16 mouse cellular contexts compared by ENCODE assay signal in the genomic region with DNA sequence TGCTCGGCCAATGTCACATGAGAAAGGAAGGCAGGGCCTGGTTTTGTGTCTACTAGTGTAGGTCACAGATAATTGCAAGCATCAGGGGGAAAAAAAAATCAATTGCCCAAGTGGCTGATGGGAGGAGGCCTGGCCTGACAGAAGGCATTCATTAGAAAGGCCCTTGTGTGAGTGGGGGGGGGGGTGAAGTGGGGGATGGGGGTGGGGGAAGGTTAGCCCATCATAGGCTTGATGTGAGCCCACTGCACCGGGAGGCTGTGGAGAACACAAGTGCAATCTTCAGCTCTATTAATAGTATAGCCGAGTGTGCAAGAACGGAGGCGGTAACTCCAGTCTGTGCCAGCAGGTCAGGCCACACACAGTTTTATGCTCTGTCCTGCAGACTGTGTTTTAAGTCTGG. TPM values are rescaled to one million over a fixed set of nuclear protein-coding genes. Genes with fewer than 3 reads are reported as not detected.
DNase-seq lines count a peak whose midpoint lies in the region; ATAC-seq and TF ChIP-seq lines count a peak whose summit lies in the region.
"Had no signal": no experiment of that assay in that cellular context is flagged by ENCODE, and none has a peak within 500 bp of the region (broad histone marks: within the 10 kb centered on the region; RNA-seq: fewer than 3 reads in every experiment).

No protein-coding gene starts in this region.

- no peak for TF ChIP-seq CTCF in forebrain, postnatal 0 days (IDR thresholded peaks at IDR 0.05; ENCODE audit: low read depth)
- TF ChIP-seq CTCF in midbrain, postnatal 0 days (IDR thresholded peaks at IDR 0.05) = no peak
- no peak for TF ChIP-seq CTCF in stomach, postnatal 0 days (IDR thresholded peaks at IDR 0.05; ENCODE audit: low read depth)

- peaks cover 15% of the 10 kb centered on the region for H3K4me1 ChIP-seq in forebrain, embryonic 11.5 days (replicated peaks; ENCODE audit: control insufficient read depth, insufficient read depth, low read length)
- no peaks in the 10 kb centered on the region for H3K4me1 ChIP-seq in forebrain, postnatal 0 days (ENCODE audit: insufficient read depth)
- H3K4me1 ChIP-seq in midbrain, embryonic 10.5 days = peaks cover 30% of the 10 kb centered on the region
- H3K4me1 ChIP-seq in midbrain, postnatal 0 days (ENCODE audit: insufficient read depth, low read length) = no peaks in the 10 kb centered on the region
- H3K4me1 ChIP-seq in heart, embryonic 13.5 days = peaks cover 29% of the 10 kb centered on the region
- H3K4me1 ChIP-seq in midbrain, embryonic 14.5 days (ENCODE audit: control insufficient read depth, insufficient read depth, low read length) = peaks cover 9% of the 10 kb centered on the region; the same call in 1 of the 2 replicates
- no peaks in the 10 kb centered on the region for H3K4me1 ChIP-seq in stomach, postnatal 0 days (replicated peaks; ENCODE audit: control insufficient read depth, insufficient read depth)

- peak; percentile 57 for DNase-seq in forebrain, embryonic 11.5 days (ENCODE audit: low spot score)
- no peak for DNase-seq in forebrain, postnatal 0 days
- DNase-seq in midbrain, embryonic 10.5 days (ENCODE audit: low spot score) = no peak
- DNase-seq in midbrain, postnatal 0 days (ENCODE audit: low spot score) = no peak
- DNase-seq in midbrain, embryonic 14.5 days = no peak
- DNase-seq in stomach, postnatal 0 days (ENCODE audit: low spot score) = no peak
- DNase-seq: adrenal gland, postnatal 10 days; gastrocnemius, postnatal 25 days; right cerebral cortex, postnatal 14 days; thymus, adult 2 months had no signal

- no peaks in the 10 kb centered on the region for H3K9me3 ChIP-seq in forebrain, embryonic 11.5 days (ENCODE audit: control insufficient read depth, low read length)
- no peaks in the 10 kb centered on the region for H3K9me3 ChIP-seq in forebrain, postnatal 0 days (ENCODE audit: low read length)
- no peaks in the 10 kb centered on the region for H3K9me3 ChIP-seq in midbrain, embryonic 10.5 days (replicated peaks)
- no peaks in the 10 kb centered on the region for H3K9me3 ChIP-seq in midbrain, postnatal 0 days (ENCODE audit: low read length)
- no peaks in the 10 kb centered on the region for H3K9me3 ChIP-seq in heart, embryonic 13.5 days
- H3K9me3 ChIP-seq in midbrain, embryonic 14.5 days (ENCODE audit: control insufficient read depth, low read length) = no peaks in the 10 kb centered on the region
- no peaks in the 10 kb centered on the region for H3K9me3 ChIP-seq in stomach, postnatal 0 days (ENCODE audit: control insufficient read depth, low read length)
- H3K9me3 ChIP-seq: limb, embryonic 12.5 days; neural tube, embryonic 12.5 days had no signal

- H3K4me3 ChIP-seq in forebrain, embryonic 11.5 days (ENCODE audit: low read depth, low read length) = no peak overlapping the region
- no peak overlapping the region for H3K4me3 ChIP-seq in forebrain, postnatal 0 days (ENCODE audit: low read depth, low read length)
- H3K4me3 ChIP-seq in midbrain, embryonic 10.5 days = no peak overlapping the region
- H3K4me3 ChIP-seq in midbrain, postnatal 0 days (ENCODE audit: low read depth, low read length) = no peak overlapping the region
- no peak overlapping the region for H3K4me3 ChIP-seq in heart, embryonic 13.5 days
- no peak overlapping the region for H3K4me3 ChIP-seq in midbrain, embryonic 14.5 days (replicated peaks; ENCODE audit: low read depth, low read length)
- no peak overlapping the region for H3K4me3 ChIP-seq in stomach, postnatal 0 days (ENCODE audit: low read depth, low read length)
- H3K4me3 ChIP-seq: limb, embryonic 12.5 days; neural tube, embryonic 12.5 days had no signal

- WGBS in forebrain, embryonic 11.5 days = 55% methylated on average over 5 of the region's 5 CpGs
- 33% methylated on average over 5 of the region's 5 CpGs for WGBS in forebrain, postnatal 0 days
- WGBS in midbrain, embryonic 10.5 days = 75% methylated on average over 5 of the region's 5 CpGs
- 51% methylated on average over 5 of the region's 5 CpGs for WGBS in midbrain, postnatal 0 days
- WGBS in heart, embryonic 13.5 days = 24% methylated on average over 5 of the region's 5 CpGs
- 47% methylated on average over 5 of the region's 5 CpGs for WGBS in midbrain, embryonic 14.5 days
- 57% methylated on average over 5 of the region's 5 CpGs for WGBS in stomach, postnatal 0 days

- H3K4me2 ChIP-seq in forebrain, embryonic 11.5 days (ENCODE audit: low read depth, low read length, severe bottlenecking) = no peak overlapping the region
- no peak overlapping the region for H3K4me2 ChIP-seq in forebrain, postnatal 0 days (ENCODE audit: low read depth)
- H3K4me2 ChIP-seq in midbrain, postnatal 0 days (ENCODE audit: low read depth, low read length, poor library complexity, severe bottlenecking) = no peak overlapping the region
- peak overlapping the region; percentile 30; the same call in 1 of the 2 replicates for H3K4me2 ChIP-seq in heart, embryonic 13.5 days
- H3K4me2 ChIP-seq in midbrain, embryonic 14.5 days (ENCODE audit: low read length) = no peak overlapping the region
- no peak overlapping the region for H3K4me2 ChIP-seq in stomach, postnatal 0 days (replicated peaks; ENCODE audit: low read depth)
- H3K4me2 ChIP-seq: limb, embryonic 12.5 days; neural tube, embryonic 12.5 days had no signal

- ATAC-seq in forebrain, embryonic 11.5 days (replicated peaks; ENCODE audit: low FRiP score) = peak; percentile 61; the same call in 1 of the 2 replicates
- ATAC-seq in forebrain, postnatal 0 days = no peak
- no peak for ATAC-seq in midbrain, postnatal 0 days (ENCODE audit: low FRiP score)
- peak; percentile 63; the same call in 1 of the 2 replicates for ATAC-seq in heart, embryonic 13.5 days (ENCODE audit: extremely low read depth, insufficient number of reproducible peaks, low FRiP score, low TSS enrichment)
- no peak for ATAC-seq in midbrain, embryonic 14.5 days (ENCODE audit: low FRiP score, low TSS enrichment)
- no peak for ATAC-seq in stomach, postnatal 0 days (ENCODE audit: low FRiP score, low TSS enrichment)
- ATAC-seq in megakaryocyte-erythroid progenitor cell, adult 5-6 weeks (replicated peaks; ENCODE audit: low FRiP score, low TSS enrichment, poor library complexity, severe bottlenecking) = no peak
- ATAC-seq: inflammation-experienced regulatory T-cells, adult 6 months had no signal

- H3K9ac ChIP-seq in forebrain, embryonic 11.5 days (ENCODE audit: low read length) = no peak overlapping the region
- H3K9ac ChIP-seq in forebrain, postnatal 0 days = no peak overlapping the region
- H3K9ac ChIP-seq in midbrain, postnatal 0 days (replicated peaks; ENCODE audit: low read length, poor library complexity, severe bottlenecking) = no peak overlapping the region
- peak overlapping the region; percentile 40; the same call in 1 of the 2 replicates for H3K9ac ChIP-seq in heart, embryonic 13.5 days
- no peak overlapping the region for H3K9ac ChIP-seq in midbrain, embryonic 14.5 days (replicated peaks; ENCODE audit: low read length)
- H3K9ac ChIP-seq in stomach, postnatal 0 days (ENCODE audit: low read length) = no peak overlapping the region
- H3K9ac ChIP-seq: limb, embryonic 12.5 days; neural tube, embryonic 12.5 days had no signal

- H3K27me3 ChIP-seq in forebrain, embryonic 11.5 days (ENCODE audit: control insufficient read depth, insufficient read depth, low read length) = no peaks in the 10 kb centered on the region
- H3K27me3 ChIP-seq in forebrain, postnatal 0 days (ENCODE audit: insufficient read depth, low read length) = no peaks in the 10 kb centered on the region
- H3K27me3 ChIP-seq in midbrain, embryonic 10.5 days (ENCODE audit: low read depth, poor library complexity, severe bottlenecking) = no peaks in the 10 kb centered on the region
- H3K27me3 ChIP-seq in midbrain, postnatal 0 days (ENCODE audit: insufficient read depth, low read length) = no peaks in the 10 kb centered on the region
- H3K27me3 ChIP-seq in heart, embryonic 13.5 days (replicated peaks) = no peaks in the 10 kb centered on the region
- no peaks in the 10 kb centered on the region for H3K27me3 ChIP-seq in midbrain, embryonic 14.5 days (ENCODE audit: control insufficient read depth, insufficient read depth, low read length)
- H3K27me3 ChIP-seq in stomach, postnatal 0 days (ENCODE audit: control insufficient read depth, insufficient read depth, low read length) = no peaks in the 10 kb centered on the region
- H3K27me3 ChIP-seq: limb, embryonic 12.5 days; neural tube, embryonic 12.5 days had no signal

- H3K27ac ChIP-seq in forebrain, embryonic 11.5 days (ENCODE audit: low read depth, low read length) = peak overlapping the region; percentile 41; the same call in 1 of the 2 replicates
- H3K27ac ChIP-seq in forebrain, postnatal 0 days (ENCODE audit: low read depth, low read length) = no peak overlapping the region
- peak overlapping the region; percentile 72 for H3K27ac ChIP-seq in midbrain, embryonic 10.5 days (replicated peaks)
- H3K27ac ChIP-seq in midbrain, postnatal 0 days (ENCODE audit: low read depth, low read length) = no peak overlapping the region
- peak overlapping the region; percentile 82 for H3K27ac ChIP-seq in heart, embryonic 13.5 days (replicated peaks)
- 0 out of 2 replicates have a peak overlapping the region, but pooled peaks have one; percentile 41 for H3K27ac ChIP-seq in midbrain, embryonic 14.5 days (replicated peaks; ENCODE audit: low read depth, low read length)
- H3K27ac ChIP-seq in stomach, postnatal 0 days (replicated peaks) = no peak overlapping the region
- H3K27ac ChIP-seq: kidney, postnatal 0 days; limb, embryonic 12.5 days; neural tube, embryonic 12.5 days had no signal

- no peak for TF ChIP-seq EP300 in stomach, postnatal 0 days (optimal IDR thresholded peaks at IDR 0.05)

- no peaks in the 10 kb centered on the region for H3K36me3 ChIP-seq in forebrain, embryonic 11.5 days (ENCODE audit: control insufficient read depth, insufficient read depth, low read length)
- no peaks in the 10 kb centered on the region for H3K36me3 ChIP-seq in forebrain, postnatal 0 days (ENCODE audit: insufficient read depth)
- no peaks in the 10 kb centered on the region for H3K36me3 ChIP-seq in midbrain, embryonic 10.5 days
- no peaks in the 10 kb centered on the region for H3K36me3 ChIP-seq in midbrain, postnatal 0 days (ENCODE audit: insufficient read depth, low read length)
- no peaks in the 10 kb centered on the region for H3K36me3 ChIP-seq in heart, embryonic 13.5 days
- H3K36me3 ChIP-seq in midbrain, embryonic 14.5 days (ENCODE audit: control insufficient read depth, insufficient read depth, low read length) = no peaks in the 10 kb centered on the region
- no peaks in the 10 kb centered on the region for H3K36me3 ChIP-seq in stomach, postnatal 0 days (ENCODE audit: control insufficient read depth, insufficient read depth, low read length)
- H3K36me3 ChIP-seq: limb, embryonic 12.5 days; neural tube, embryonic 12.5 days had no signal

RNA-seq across cellular contexts. Expression of a gene that starts 11.1 kb away (rescaled TPM):
- polyA plus RNA-seq in forebrain, embryonic 11.5 days (2014; fragmentation: Nextera tagmentation; extraction: Ambion mirVana) = 23.9 and 26.2 TPM in 2 replicates
- 81.4 and 107 TPM in 2 replicates for total RNA-seq in forebrain, postnatal 0 days (2014; rRNA removed)
- 9.8 and 18.5 TPM in 2 replicates for polyA plus RNA-seq in forebrain, postnatal 0 days (2015; fragmentation: Nextera tagmentation; extraction: Ambion mirVana)
- polyA plus RNA-seq in midbrain, embryonic 10.5 days (2016; fragmentation: Nextera tagmentation; extraction: Ambion mirVana) = 25.3 and 30.5 TPM in 2 replicates
- 133 and 142 TPM in 2 replicates for total RNA-seq in midbrain, postnatal 0 days (2014; rRNA removed)
- polyA plus RNA-seq in midbrain, postnatal 0 days (2015; fragmentation: Nextera tagmentation; extraction: Ambion mirVana) = 21.6 and 26.9 TPM in 2 replicates
- 16.2 and 18.8 TPM in 2 replicates for polyA plus RNA-seq in heart, embryonic 13.5 days (2015; fragmentation: Nextera tagmentation; extraction: Ambion mirVana)
- 33.1 and 61.8 TPM in 2 replicates for polyA plus RNA-seq in midbrain, embryonic 14.5 days (2014; fragmentation: Nextera tagmentation; extraction: Ambion mirVana)
- 6.7 and 7.3 TPM in 2 replicates for polyA plus RNA-seq in stomach, postnatal 0 days (2015; fragmentation: Nextera tagmentation; extraction: Ambion mirVana)
- total RNA-seq in megakaryocyte-erythroid progenitor cell, adult 5-6 weeks (2014; fragmentation: Nextera tagmentation) = 89.1 and 92.4 TPM in 2 replicates
- 111 and 162 TPM in 2 replicates for total RNA-seq in megakaryocyte-erythroid progenitor cell, adult 5-6 weeks (2017)

Comparison
In these comparisons a context has a peak if more than half of its experiments do, and no peak if none do; other contexts are left out.
1. ATAC-seq: peak in forebrain, embryonic 11.5 days (single experiment) and heart, embryonic 13.5 days (single experiment); none in forebrain, postnatal 0 days (single experiment), midbrain, postnatal 0 days (single experiment), midbrain, embryonic 14.5 days (single experiment), stomach, postnatal 0 days (single experiment) and megakaryocyte-erythroid progenitor cell, adult 5-6 weeks (single experiment).
2. H3K27ac ChIP-seq: peak in forebrain, embryonic 11.5 days (single experiment), midbrain, embryonic 10.5 days (single experiment), heart, embryonic 13.5 days (single experiment) and midbrain, embryonic 14.5 days (single experiment); none in forebrain, postnatal 0 days (single experiment), midbrain, postnatal 0 days (single experiment) and stomach, postnatal 0 days (single experiment).